Mouse (Mus musculus) stomach, postnatal 0 days (tissue): ENCODE measurements around the gene Hspbap1. TPM values are rescaled to one million over a fixed set of nuclear protein-coding genes. Genes with fewer than 3 reads are reported as not detected.

Experiments used
- ATAC-seq: fragments of 200-750 bp; cut with Nextera tagmentation; 2 replicates; pipeline ENCODE4 v1.8.0; 2017; ENCODE audit not compliant: low FRiP score, low TSS enrichment
- DNase-seq: peaks from one replicate; pipeline ENCODE4 v3.0.0-alpha.2; 2016; ENCODE audit warnings: low spot score
- H3K27ac ChIP-seq: fragments of 300-500 bp; sonication (generic); replicated peaks from 2 replicates; pipeline ENCODE4 v1.5.1; 2014; ENCODE audit warnings: mild to moderate bottlenecking, control low read depth
- H3K27me3 ChIP-seq: fragments of 300-500 bp; sonication (generic); 2 replicates; pipeline ENCODE4 v1.6.1; 2014; ENCODE audit warnings: low read length; ENCODE audit not compliant: control insufficient read depth, insufficient read depth
- H3K36me3 ChIP-seq: fragments of 300-500 bp; sonication (generic); 2 replicates; pipeline ENCODE4 v1.6.1; 2014; ENCODE audit warnings: low read length, mixed read lengths; ENCODE audit not compliant: control insufficient read depth, insufficient read depth
- H3K4me1 ChIP-seq: fragments of 300-500 bp; sonication (generic); replicated peaks from 2 replicates; pipeline ENCODE4 v1.6.1; 2014; ENCODE audit warnings: antibody characterized with exemption; ENCODE audit not compliant: control insufficient read depth, insufficient read depth
- H3K4me2 ChIP-seq: fragments of 300-500 bp; sonication (generic); replicated peaks from 2 replicates; pipeline ENCODE4 v1.6.1; 2014; ENCODE audit warnings: low read depth, mild to moderate bottlenecking, control low read depth, moderate library complexity
- H3K4me3 ChIP-seq: fragments of 300-500 bp; sonication (generic); 2 replicates; pipeline ENCODE4 v1.5.1; 2014; ENCODE audit warnings: low read depth, low read length, control low read depth
- H3K9ac ChIP-seq: fragments of 300-500 bp; sonication (generic); 2 replicates; pipeline ENCODE4 v1.6.1; 2014; ENCODE audit warnings: mild to moderate bottlenecking, low read length, control low read depth, mixed read lengths
- H3K9me3 ChIP-seq: fragments of 300-500 bp; sonication (generic); 2 replicates; pipeline ENCODE4 v1.6.1; 2016; ENCODE audit warnings: low read length; ENCODE audit not compliant: control insufficient read depth
- CTCF ChIP-seq: IDR thresholded peaks from 2 replicates; pipeline ENCODE4 v1.5.1; 2016; ENCODE audit warnings: antibody characterized with exemption, low read depth, mild to moderate bottlenecking, moderate library complexity
- EP300 ChIP-seq: optimal IDR thresholded peaks from 2 replicates; pipeline ENCODE3; 2016; ENCODE audit warnings: antibody characterized with exemption
- WGBS: fragments of 180-500 bp; shearing (Covaris S2); extraction: QIAGEN DNeasy Blood & Tissue Kit; methylation state at CpG from one replicate; pipeline ENCODE4 v1.1.7; 2014; 5-methylcytosine and 5-hydroxymethylcytosine counted together
- polyA plus RNA-seq: library from polyadenylated mRNA; unstranded; fragments of >200 nt; fragmentation: Nextera tagmentation; extraction: Ambion mirVana; gene quantifications from 2 replicates; pipeline ENCODE4 v1.2.1, GENCODE M21; 2015

Gene Hspbap1
- polyA plus RNA-seq, 1 experiment from 2014 or later: 7.1 TPM

DNA sequence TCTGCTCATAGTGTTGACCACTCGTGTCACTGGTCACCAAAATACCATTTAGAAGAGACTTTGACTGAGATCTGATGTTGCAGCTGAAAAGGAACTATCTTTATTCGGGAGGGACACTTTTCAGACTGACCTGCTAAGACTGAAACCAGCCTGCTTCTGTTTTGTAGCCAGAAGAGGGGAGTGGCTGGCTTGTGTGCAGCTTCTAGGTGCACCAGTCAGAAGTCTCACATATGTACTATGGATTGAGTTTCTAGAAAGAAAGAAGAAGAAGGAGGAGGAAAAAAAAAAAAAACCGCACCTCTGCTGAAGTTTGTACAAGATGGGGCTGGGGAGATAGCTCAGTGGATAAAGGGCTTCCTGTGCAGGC, 13.0 kb downstream of the Hspbap1 start:
- no peak overlapping the region for H3K27ac ChIP-seq
- no peak overlapping the region for H3K4me3 ChIP-seq
- H3K9ac ChIP-seq: no peak overlapping the region
- 68% methylated on average over 3 of the region's 3 CpGs for WGBS
- no peaks in the 10 kb centered on the region for H3K27me3 ChIP-seq
- no peaks in the 10 kb centered on the region for H3K9me3 ChIP-seq
- no peaks in the 10 kb centered on the region for H3K4me1 ChIP-seq
- 0 out of 2 replicates have a peak, but pooled peaks cover 2% of the 10 kb centered on the region for H3K36me3 ChIP-seq
- TF ChIP-seq CTCF (no peak), EP300 (no peak)
- DNase-seq: no peak
- ATAC-seq: no peak
- H3K4me2 ChIP-seq: no peak overlapping the region

DNA sequence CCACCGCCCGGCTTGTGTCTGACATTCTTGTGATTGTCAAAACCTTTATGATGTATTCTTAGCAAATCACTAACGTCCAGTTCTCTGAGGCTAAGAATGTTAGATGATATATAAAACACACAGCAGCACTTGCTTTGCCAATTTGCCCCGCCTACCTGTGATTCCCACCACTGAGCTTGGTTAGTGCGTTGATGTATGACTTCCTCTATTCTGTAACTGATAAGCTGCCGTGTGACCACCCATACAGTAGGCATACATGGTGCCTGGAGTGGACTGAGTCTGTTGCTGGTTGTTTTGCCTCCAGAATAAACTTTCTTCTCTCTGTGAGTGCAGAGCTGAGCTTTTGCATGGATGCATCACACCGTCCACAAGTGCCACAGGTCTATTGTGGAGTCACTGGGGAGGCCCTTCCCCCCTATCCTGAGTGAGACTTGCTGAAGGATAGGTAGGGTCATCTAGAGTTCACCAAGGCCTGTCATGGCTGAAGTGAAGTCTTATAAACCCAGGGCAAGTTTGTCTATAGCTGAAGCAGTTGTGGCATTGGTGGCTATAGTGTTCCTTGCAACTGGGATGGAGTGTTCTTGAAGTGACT, 14.1 kb downstream of the Hspbap1 start:
- TF ChIP-seq EP300 (no peak), CTCF (no peak)
- H3K4me2 ChIP-seq: no peak overlapping the region
- H3K27ac ChIP-seq: no peak overlapping the region
- H3K27me3 ChIP-seq: no peaks in the 10 kb centered on the region
- no peaks in the 10 kb centered on the region for H3K9me3 ChIP-seq
- ATAC-seq: no peak
- H3K4me3 ChIP-seq: no peak overlapping the region
- H3K36me3 ChIP-seq: peaks cover 2% of the 10 kb centered on the region; the same call in 1 of the 2 replicates
- no peak overlapping the region for H3K9ac ChIP-seq
- WGBS: 51% methylated on average over 7 of the region's 7 CpGs
- H3K4me1 ChIP-seq: no peaks in the 10 kb centered on the region
- no peak for DNase-seq

DNA sequence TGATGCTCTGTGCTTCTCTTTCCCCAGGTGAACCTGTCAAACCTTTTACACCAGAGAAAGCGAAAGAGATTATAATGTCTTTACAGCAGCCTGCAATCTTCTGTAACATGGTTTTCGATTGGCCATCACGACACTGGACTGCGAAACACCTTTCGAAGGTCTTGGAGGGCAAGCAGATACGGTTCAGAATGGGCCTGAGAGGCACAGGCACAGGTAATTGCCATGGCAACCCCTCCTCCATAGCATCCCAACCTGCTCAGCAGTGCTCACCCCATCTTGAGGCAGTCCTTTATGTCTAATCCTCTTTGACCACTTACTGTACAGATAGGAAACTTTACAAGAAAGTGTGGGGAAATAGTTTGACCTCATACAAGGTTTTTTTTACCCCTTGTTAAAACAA, 17.0 kb downstream of the Hspbap1 start:
- Histone ChIP-seq H3K4me1 (no peaks in the 10 kb centered on the region), H3K27ac (no peak overlapping the region), H3K27me3 (no peaks in the 10 kb centered on the region), H3K9ac (no peak overlapping the region), H3K36me3 (peaks cover 2% of the 10 kb centered on the region; the same call in 1 of the 2 replicates), H3K4me2 (no peak overlapping the region), H3K9me3 (no peaks in the 10 kb centered on the region), H3K4me3 (no peak overlapping the region)
- 71% methylated on average over 6 of the region's 6 CpGs for WGBS
- DNase-seq (no peak), ATAC-seq (no peak)
- TF ChIP-seq EP300 (no peak), CTCF (no peak)

DNA sequence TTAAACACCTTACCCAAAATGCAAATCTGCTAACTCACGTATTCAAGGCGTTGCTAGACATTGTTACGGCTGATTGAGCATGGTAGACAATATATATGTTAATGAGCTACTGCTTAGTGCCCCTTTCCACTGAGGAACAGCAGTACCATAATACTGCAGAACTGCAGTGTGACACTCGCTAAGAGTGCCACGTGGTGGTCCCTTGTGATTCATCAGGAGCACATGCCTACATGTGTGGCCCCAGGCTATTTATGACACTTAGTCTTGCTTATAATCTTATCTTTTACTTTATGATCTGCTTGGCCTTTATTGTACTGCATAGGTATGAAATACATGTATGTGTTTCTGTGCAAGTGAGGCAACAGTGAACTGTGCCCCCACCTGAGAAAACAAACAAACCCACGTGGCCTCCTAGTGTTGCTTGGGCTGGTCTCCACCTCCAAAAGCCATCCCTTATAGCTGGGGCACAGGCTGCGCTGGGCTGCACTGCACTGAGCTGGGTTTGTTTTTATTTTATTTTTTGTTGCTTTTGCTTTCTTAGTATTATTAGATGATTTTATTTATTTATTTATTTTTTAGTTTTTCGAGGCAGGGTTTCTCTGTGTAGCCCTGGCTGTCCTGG, 17.5 kb downstream of the Hspbap1 start:
- no peak for TF ChIP-seq CTCF
- TF ChIP-seq EP300: no peak
- Histone ChIP-seq H3K9me3 (no peaks in the 10 kb centered on the region), H3K9ac (no peak overlapping the region), H3K4me3 (no peak overlapping the region), H3K36me3 (peaks cover 2% of the 10 kb centered on the region; the same call in 1 of the 2 replicates), H3K27ac (no peak overlapping the region), H3K4me1 (no peaks in the 10 kb centered on the region), H3K27me3 (no peaks in the 10 kb centered on the region), H3K4me2 (no peak overlapping the region)
- ATAC-seq (no peak), DNase-seq (no peak)
- WGBS: 85% methylated on average over 8 of the region's 8 CpGs

DNA sequence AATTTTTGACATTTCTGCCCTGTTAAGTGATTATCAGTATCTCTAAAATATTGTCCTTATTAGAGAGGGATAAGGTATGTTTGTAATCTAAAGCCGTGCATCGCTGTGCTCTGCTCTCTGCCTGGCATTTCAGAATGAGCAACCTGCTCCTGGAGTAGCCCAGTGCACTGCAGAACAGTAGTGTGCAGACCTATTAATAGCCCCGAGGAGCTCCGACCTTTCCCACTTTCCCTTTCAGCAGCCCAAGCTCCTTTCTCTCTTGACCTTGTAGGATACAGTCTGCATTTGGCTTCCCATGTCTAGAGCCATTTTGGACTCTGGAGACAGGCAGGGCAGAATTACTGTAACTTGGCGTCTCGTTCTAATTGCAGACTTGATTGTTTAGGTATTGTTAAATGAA, 18.2 kb downstream of the Hspbap1 start:
- Histone ChIP-seq H3K27ac (no peak overlapping the region), H3K27me3 (no peaks in the 10 kb centered on the region), H3K9me3 (no peaks in the 10 kb centered on the region), H3K36me3 (peaks cover 2% of the 10 kb centered on the region; the same call in 1 of the 2 replicates), H3K9ac (no peak overlapping the region), H3K4me1 (no peaks in the 10 kb centered on the region), H3K4me2 (no peak overlapping the region), H3K4me3 (no peak overlapping the region)
- ATAC-seq (no peak), DNase-seq (no peak)
- WGBS: 88% methylated on average over 6 of the region's 6 CpGs
- no peak for TF ChIP-seq CTCF
- no peak for TF ChIP-seq EP300

DNA sequence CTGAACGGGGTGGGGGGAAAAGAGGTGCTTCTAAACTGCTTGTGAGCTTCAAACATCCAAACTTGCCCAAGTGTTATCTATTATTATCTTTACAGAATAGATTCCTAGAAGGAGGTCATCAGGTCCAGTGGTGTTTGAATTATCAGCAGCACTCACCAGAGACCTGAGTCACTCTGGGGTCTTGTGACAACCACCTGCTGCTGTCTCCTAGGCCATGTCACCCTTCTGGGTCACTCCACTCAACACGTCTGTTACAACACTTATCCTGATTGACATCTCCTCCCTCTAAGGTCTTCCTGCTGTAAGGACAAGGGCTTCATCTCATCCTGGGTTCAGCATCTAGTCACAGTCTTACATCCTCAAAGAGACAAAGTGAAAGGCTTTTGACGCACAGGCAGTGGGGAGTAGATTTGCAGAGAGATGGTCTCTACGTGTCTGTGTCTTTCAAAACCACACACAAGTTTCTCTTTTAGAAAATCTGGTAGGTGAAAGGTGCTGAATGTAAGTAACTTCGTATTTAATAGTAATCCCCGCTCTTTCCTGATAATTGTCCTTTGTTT, 21.9 kb downstream of the Hspbap1 start:
- 84% methylated on average over 6 of the region's 6 CpGs for WGBS
- ATAC-seq (no peak), DNase-seq (no peak)
- Histone ChIP-seq H3K27ac (no peak overlapping the region), H3K4me1 (no peaks in the 10 kb centered on the region), H3K4me3 (no peak overlapping the region), H3K36me3 (peaks cover 2% of the 10 kb centered on the region; the same call in 1 of the 2 replicates), H3K4me2 (no peak overlapping the region), H3K9ac (no peak overlapping the region), H3K9me3 (no peaks in the 10 kb centered on the region), H3K27me3 (no peaks in the 10 kb centered on the region)
- TF ChIP-seq EP300: no peak
- no peak for TF ChIP-seq CTCF
